Mouse (Mus musculus) ovary, postnatal 36 days (tissue): ENCODE measurements at regions not wholly inside any gene's neighbourhood (a gene's known extent, or its start where the extent isn't known, plus 50 kb on each side); places are given as distances from the start of the nearest gene placed in this dataset.

Experiments used
- DNase-seq: peaks from one replicate; pipeline ENCODE4 v3.0.0; 2022; ENCODE audit warnings: low spot score, mixed read lengths

- no peak for DNase-seq
Measured at GRCm38 (mm10) chr9:52379031-52379430, 210.7 kb upstream of the Zc3h12c start.

GRCm38 (mm10) chr9:52377761-52378160, 209.4 kb upstream of the Zc3h12c start:
- no peak for DNase-seq

- DNase-seq = no peak
Measured at GRCm38 (mm10) chr9:52376914-52377313, 208.5 kb upstream of the Zc3h12c start.

- no peak for DNase-seq
Measured at GRCm38 (mm10) chr9:52371296-52371695, 202.9 kb upstream of the Zc3h12c start.

- DNase-seq = no peak
Measured at GRCm38 (mm10) chr9:52368911-52369310, 200.5 kb upstream of the Zc3h12c start.

GRCm38 (mm10) chr9:52368080-52368479, 199.7 kb upstream of the Zc3h12c start:
- DNase-seq = no peak

- DNase-seq = no peak
Measured at GRCm38 (mm10) chr9:52366046-52366445, 197.7 kb upstream of the Zc3h12c start.

GRCm38 (mm10) chr9:52361599-52361998, 193.2 kb upstream of the Zc3h12c start:
- no peak for DNase-seq

- DNase-seq = no peak
Measured at GRCm38 (mm10) chr9:52359416-52359815, 191.0 kb upstream of the Zc3h12c start.

- no peak for DNase-seq
Measured at GRCm38 (mm10) chr9:52356549-52356948, 188.2 kb upstream of the Zc3h12c start.

GRCm38 (mm10) chr9:52355187-52355982, 187.0 kb upstream of the Zc3h12c start:
- DNase-seq = no peak

GRCm38 (mm10) chr9:52348536-52349527, 180.5 kb upstream of the Zc3h12c start:
- DNase-seq = no peak

GRCm38 (mm10) chr9:52344177-52344877, 176.0 kb upstream of the Zc3h12c start:
- no peak for DNase-seq

GRCm38 (mm10) chr9:52341029-52341428, 172.7 kb upstream of the Zc3h12c start:
- no peak for DNase-seq

GRCm38 (mm10) chr9:52337786-52338322, 169.5 kb upstream of the Zc3h12c start:
- no peak for DNase-seq

GRCm38 (mm10) chr9:52334767-52335166, 166.4 kb upstream of the Zc3h12c start:
- no peak for DNase-seq

- no peak for DNase-seq
Measured at GRCm38 (mm10) chr9:52333884-52334283, 165.5 kb upstream of the Zc3h12c start.

GRCm38 (mm10) chr9:52331748-52332147, 163.4 kb upstream of the Zc3h12c start:
- no peak for DNase-seq

GRCm38 (mm10) chr9:52330652-52331051, 162.3 kb upstream of the Zc3h12c start:
- no peak for DNase-seq

GRCm38 (mm10) chr9:52324347-52324746, 156.0 kb upstream of the Zc3h12c start:
- no peak for DNase-seq

- no peak for DNase-seq
Measured at GRCm38 (mm10) chr9:52323757-52324156, 155.4 kb upstream of the Zc3h12c start.

- no peak for DNase-seq
Measured at GRCm38 (mm10) chr9:52323226-52323625, 154.9 kb upstream of the Zc3h12c start.
